13 mouse cellular contexts compared by ENCODE assay signal in genomic region chr9:121358418-121358817, GRCm38 (mm10).
DNase-seq lines count a peak whose midpoint lies in the region; ATAC-seq lines count a peak whose summit lies in the region.
"Had no signal": no experiment of that assay in that cellular context is flagged by ENCODE, and none has a peak within 500 bp of the region (broad histone marks: within the 10 kb centered on the region; RNA-seq: fewer than 3 reads in every experiment).

No protein-coding gene starts in this region.

- WGBS in hindbrain, embryonic 10.5 days, result 65% methylated on average over 8 of the region's 8 CpGs
- 52% methylated on average over 8 of the region's 8 CpGs for WGBS in hindbrain, embryonic 16.5 days
- WGBS in neural tube, embryonic 11.5 days, result 53% methylated on average over 8 of the region's 8 CpGs

- ATAC-seq in hindbrain, embryonic 16.5 days, result no peak
- no peak for ATAC-seq in neural tube, embryonic 11.5 days (ENCODE audit: insufficient read depth, low FRiP score, low TSS enrichment)
- ATAC-seq: midbrain, embryonic 15.5 days had no signal

- no peak overlapping the region for H3K4me2 ChIP-seq in hindbrain, embryonic 16.5 days (ENCODE audit: low read length)
- H3K4me2 ChIP-seq in neural tube, embryonic 11.5 days (ENCODE audit: low read depth), result no peak overlapping the region
- H3K4me2 ChIP-seq: midbrain, embryonic 15.5 days had no signal

- H3K9ac ChIP-seq in hindbrain, embryonic 16.5 days (ENCODE audit: low read depth, low read length), result no peak overlapping the region
- peak overlapping the region; percentile 22; the same call in 1 of the 2 replicates for H3K9ac ChIP-seq in neural tube, embryonic 11.5 days (ENCODE audit: low read length)
- H3K9ac ChIP-seq: midbrain, embryonic 15.5 days had no signal

- no peaks in the 10 kb centered on the region for H3K27me3 ChIP-seq in hindbrain, embryonic 10.5 days (ENCODE audit: insufficient read depth, poor library complexity, severe bottlenecking)
- no peaks in the 10 kb centered on the region for H3K27me3 ChIP-seq in hindbrain, embryonic 16.5 days (replicated peaks; ENCODE audit: control insufficient read depth, insufficient read depth, low read length)
- H3K27me3 ChIP-seq in neural tube, embryonic 11.5 days (ENCODE audit: control insufficient read depth, insufficient read depth, low read length), result no peaks in the 10 kb centered on the region
- H3K27me3 ChIP-seq: midbrain, embryonic 15.5 days had no signal

- H3K27ac ChIP-seq in hindbrain, embryonic 10.5 days, result peak overlapping the region; percentile 56
- no peak overlapping the region; the same call in 1 of the 2 replicates for H3K27ac ChIP-seq in hindbrain, embryonic 16.5 days (ENCODE audit: low read depth, low read length)
- no peak overlapping the region for H3K27ac ChIP-seq in neural tube, embryonic 11.5 days (ENCODE audit: low read depth, low read length)

- no peaks in the 10 kb centered on the region for H3K9me3 ChIP-seq in hindbrain, embryonic 10.5 days
- no peaks in the 10 kb centered on the region for H3K9me3 ChIP-seq in hindbrain, embryonic 16.5 days (ENCODE audit: control insufficient read depth, low read length)
- H3K9me3 ChIP-seq in neural tube, embryonic 11.5 days (ENCODE audit: control insufficient read depth, low read length), result no peaks in the 10 kb centered on the region
- H3K9me3 ChIP-seq: midbrain, embryonic 15.5 days had no signal

- H3K4me1 ChIP-seq in hindbrain, embryonic 10.5 days (replicated peaks), result peaks cover 54% of the 10 kb centered on the region
- H3K4me1 ChIP-seq in hindbrain, embryonic 16.5 days (ENCODE audit: control insufficient read depth, insufficient read depth, low read depth, low read length), result peaks cover 34% of the 10 kb centered on the region
- H3K4me1 ChIP-seq in neural tube, embryonic 11.5 days (ENCODE audit: control insufficient read depth, insufficient read depth, low read length), result peaks cover 18% of the 10 kb centered on the region

- no peak for DNase-seq in hindbrain, embryonic 10.5 days (ENCODE audit: low spot score)
- no peak for DNase-seq in neural tube, embryonic 11.5 days (ENCODE audit: low spot score)
- DNase-seq in neural tube, embryonic 10.5 days (ENCODE audit: extremely low spot score, low spot score), result no peak
- peak; percentile 47 for DNase-seq in heart, postnatal 4 days
- DNase-seq in spleen, postnatal 36 days (ENCODE audit: low spot score in 2 of 2), result no peak
- no peak for DNase-seq in natural killer cell, adult 2 months (ENCODE audit: low spot score in 2 of 2)
- DNase-seq: adrenal gland, postnatal 25 days; cerebellum, adult 11-12 months; layer of hippocampus, adult 9-11 months; lung, postnatal 14 days; thymus, postnatal 36 days had no signal

- H3K36me3 ChIP-seq in hindbrain, embryonic 10.5 days, result no peaks in the 10 kb centered on the region
- H3K36me3 ChIP-seq in hindbrain, embryonic 16.5 days (ENCODE audit: control insufficient read depth, insufficient read depth, low read length), result no peaks in the 10 kb centered on the region
- H3K36me3 ChIP-seq in neural tube, embryonic 11.5 days (ENCODE audit: control insufficient read depth, insufficient read depth, low read length), result no peaks in the 10 kb centered on the region
- H3K36me3 ChIP-seq: midbrain, embryonic 15.5 days had no signal

- no peak overlapping the region for H3K4me3 ChIP-seq in hindbrain, embryonic 10.5 days
- H3K4me3 ChIP-seq in hindbrain, embryonic 16.5 days (ENCODE audit: low read length), result no peak overlapping the region
- no peak overlapping the region for H3K4me3 ChIP-seq in neural tube, embryonic 11.5 days (ENCODE audit: low read depth, low read length)
- H3K4me3 ChIP-seq: midbrain, embryonic 15.5 days had no signal
